Mouse (Mus musculus) bone marrow, adult 2 months (tissue): Measurements from ENCODE around the gene Rreb1. TPM values are rescaled to one million over a fixed set of nuclear protein-coding genes. Genes with fewer than 3 reads are reported as not detected.
"Not testable (repeated sequence)": the region's sequence is repeated elsewhere in the genome, so short reads cannot be mapped to it uniquely, and the experiment has no call there.

Source experiments
- H3K27ac ChIP-seq: fragments of 200-500 bp; 2 replicates; pipeline ENCODE4 v1.5.1; 2012; ENCODE audit warnings: low read depth, mild to moderate bottlenecking, control low read depth, inconsistent platforms, low read length; ENCODE audit not compliant: control insufficient read depth, poor library complexity, insufficient read depth
- H3K4me1 ChIP-seq: fragments of 200-500 bp; 2 replicates; pipeline ENCODE4 v1.6.1; 2011; ENCODE audit warnings: low read length; ENCODE audit not compliant: control insufficient read depth, insufficient read depth
- H3K4me3 ChIP-seq: fragments of 200-500 bp; replicated peaks from 2 replicates; pipeline ENCODE3; 2011; ENCODE audit warnings: mild to moderate bottlenecking, low read depth, low read length, control low read depth; ENCODE audit not compliant: control insufficient read depth
- CTCF ChIP-seq: fragments of 200-500 bp; IDR thresholded peaks from 2 replicates; pipeline ENCODE4 v1.5.1; 2011; ENCODE audit warnings: low read length, control low read depth; ENCODE audit not compliant: control insufficient read depth, insufficient read depth
- POLR2A ChIP-seq: fragments of 200-500 bp; IDR thresholded peaks from 2 replicates; pipeline ENCODE4 v1.6.1; 2011; ENCODE audit warnings: low read depth, mild to moderate bottlenecking, control low read depth, low read length, borderline replicate concordance; ENCODE audit not compliant: control insufficient read depth
- WGBS: fragments of 180-500 bp; shearing (Covaris S2); methylation state at CpG from one replicate; pipeline ENCODE4 v1.1.7; 2018; 5-methylcytosine and 5-hydroxymethylcytosine counted together
- polyA plus RNA-seq: library from polyadenylated mRNA; stranded (reverse); fragments of >200 nt; gene quantifications from 2 replicates; pipeline ENCODE4 v1.2.4, GENCODE M21; 2011; ENCODE audit warnings: low replicate concordance; ENCODE audit not compliant: missing spikeins, insufficient read depth, insufficient read length

Gene Rreb1
- polyA plus RNA-seq, 1 experiment: 17.7 TPM

- Histone ChIP-seq H3K4me3 (no peak overlapping the region), H3K4me1 (peaks cover 12% of the 10 kb centered on the region), H3K27ac (no peak overlapping the region)
- 86% methylated on average over 1 of the region's 1 CpGs for WGBS
- TF ChIP-seq CTCF (no peak), POLR2A (no peak)
Observed at GRCm38 (mm10) chr13:37835296-37835695, 57.1 kb downstream of the Rreb1 start.

- not testable (repeated sequence) for H3K4me1 ChIP-seq, H3K27ac ChIP-seq, H3K4me3 ChIP-seq
- 85% methylated on average over 9 of the region's 9 CpGs for WGBS
Observed at GRCm38 (mm10) chr13:37835811-37836210, 57.6 kb downstream of the Rreb1 start.

- no peak overlapping the region for H3K27ac ChIP-seq
- peaks cover 6% of the 10 kb centered on the region; the same call in 1 of the 2 replicates for H3K4me1 ChIP-seq
- WGBS: 63% methylated on average over 3 of the region's 3 CpGs
- no peak overlapping the region for H3K4me3 ChIP-seq
- TF ChIP-seq POLR2A: no peak
- TF ChIP-seq CTCF: no peak
Observed at GRCm38 (mm10) chr13:37837372-37837771, 59.2 kb downstream of the Rreb1 start.

- TF ChIP-seq CTCF (no peak), POLR2A (no peak)
- Histone ChIP-seq H3K4me1 (peaks cover 4% of the 10 kb centered on the region; the same call in 1 of the 2 replicates), H3K27ac (no peak overlapping the region), H3K4me3 (no peak overlapping the region)
- WGBS: 82% methylated on average over 18 of the region's 18 CpGs
Observed at GRCm38 (mm10) chr13:37838260-37839183, 60.3 kb downstream of the Rreb1 start.

GRCm38 (mm10) chr13:37843241-37843640 lies 65.0 kb downstream of the Rreb1 start:
- Histone ChIP-seq H3K4me3 (no peak overlapping the region), H3K27ac (no peak overlapping the region), H3K4me1 (peaks cover 9% of the 10 kb centered on the region)
- 65% methylated on average over 7 of the region's 7 CpGs for WGBS
- TF ChIP-seq POLR2A (no peak), CTCF (no peak)

GRCm38 (mm10) chr13:37843844-37844243 lies 65.6 kb downstream of the Rreb1 start:
- Histone ChIP-seq H3K4me3 (no peak overlapping the region), H3K4me1 (peaks cover 9% of the 10 kb centered on the region), H3K27ac (no peak overlapping the region)
- TF ChIP-seq POLR2A (no peak), CTCF (no peak)
- WGBS: 12% methylated on average over 10 of the region's 10 CpGs

GRCm38 (mm10) chr13:37845156-37845555 lies 67.0 kb downstream of the Rreb1 start:
- Histone ChIP-seq H3K4me1 (peaks cover 9% of the 10 kb centered on the region), H3K4me3 (no peak overlapping the region), H3K27ac (no peak overlapping the region)
- 54% methylated on average over 3 of the region's 3 CpGs for WGBS
- TF ChIP-seq CTCF: no peak
- no peak for TF ChIP-seq POLR2A

GRCm38 (mm10) chr13:37845641-37846040 lies 67.4 kb downstream of the Rreb1 start:
- Histone ChIP-seq H3K27ac (no peak overlapping the region), H3K4me1 (peaks cover 9% of the 10 kb centered on the region), H3K4me3 (no peak overlapping the region)
- TF ChIP-seq POLR2A (no peak), CTCF (no peak)
- 22% methylated on average over 7 of the region's 7 CpGs for WGBS

- 66% methylated on average over 11 of the region's 11 CpGs for WGBS
- TF ChIP-seq CTCF (no peak), POLR2A (no peak)
- Histone ChIP-seq H3K4me1 (peaks cover 6% of the 10 kb centered on the region), H3K4me3 (no peak overlapping the region), H3K27ac (no peak overlapping the region)
Observed at GRCm38 (mm10) chr13:37846507-37846906, 68.3 kb downstream of the Rreb1 start.
